Mouse (Mus musculus) kidney, postnatal 25 days (tissue): ENCODE measurements at regions not wholly inside any gene's neighbourhood (a gene's known extent, or its start where the extent isn't known, plus 50 kb on each side); places are given as distances from the start of the nearest gene placed in this dataset.

ENCODE experiments used
- DNase-seq, 2 experiments: peaks; one replicate each; pipeline ENCODE4 v3.0.0; 2021; ENCODE audit warnings: mixed read lengths in 2 of 2

DNA sequence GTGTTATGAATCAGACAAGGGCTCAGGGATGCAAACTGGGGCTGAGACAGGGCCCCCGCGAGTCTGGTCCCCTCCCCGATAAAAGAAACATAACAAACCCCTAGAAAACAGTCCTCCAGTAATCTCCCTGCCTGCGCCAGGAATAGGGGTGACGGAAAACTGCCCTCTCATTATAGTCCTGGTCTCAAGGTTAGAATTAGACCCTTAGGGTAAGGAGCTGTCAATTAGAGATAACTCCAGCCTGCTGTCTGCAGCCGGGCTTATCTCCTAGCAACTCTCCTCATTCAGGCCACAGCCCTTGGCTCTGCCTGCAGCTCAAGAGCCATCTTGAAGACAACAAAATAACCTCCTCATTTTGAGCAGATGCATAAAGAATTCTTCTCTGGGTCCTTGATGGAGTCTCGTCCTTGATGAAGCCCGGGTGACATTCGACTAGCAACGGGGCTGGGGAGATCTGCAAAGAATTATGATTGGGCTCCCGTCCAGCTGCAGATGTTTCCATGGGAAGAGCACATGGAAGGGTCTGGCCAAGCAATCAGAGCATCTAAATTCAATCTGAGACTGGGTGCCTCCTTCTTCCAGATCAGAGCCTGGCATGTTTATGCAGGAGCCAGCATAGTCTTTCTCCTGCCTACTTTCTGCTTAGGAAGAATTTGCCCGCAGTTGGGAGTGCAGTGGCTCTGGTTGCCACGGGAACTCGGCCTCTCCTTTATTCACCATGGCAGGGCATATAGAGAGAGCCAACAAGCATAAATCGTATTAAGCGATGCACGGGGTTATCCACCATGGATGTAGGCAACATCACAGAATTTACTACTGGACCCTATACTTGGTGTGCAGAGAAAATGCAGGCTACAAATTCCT is 281.2 kb downstream of the Sox11 start:
- DNase-seq = no peak

DNA sequence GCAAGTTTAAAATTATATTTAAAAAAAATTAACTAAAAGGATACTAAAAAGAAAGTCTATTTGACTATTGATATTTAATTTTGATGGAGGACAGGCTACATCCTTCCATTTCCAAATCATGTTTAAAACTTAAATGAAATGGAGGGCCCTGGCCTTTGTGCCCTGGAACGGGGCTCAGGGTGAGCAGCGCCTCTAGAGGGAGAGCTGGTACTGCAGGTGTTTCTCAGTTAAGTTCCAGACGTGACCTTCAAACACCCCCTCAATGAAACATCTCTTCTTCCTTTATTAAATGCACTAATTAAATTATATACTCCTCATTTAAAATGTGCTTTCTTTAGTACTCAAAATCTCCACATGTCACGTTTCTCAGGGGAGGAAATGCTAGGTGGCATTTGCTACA is 282.5 kb downstream of the Sox11 start:
- peak in 1 of 2 experiments; percentile 49 for DNase-seq

DNA sequence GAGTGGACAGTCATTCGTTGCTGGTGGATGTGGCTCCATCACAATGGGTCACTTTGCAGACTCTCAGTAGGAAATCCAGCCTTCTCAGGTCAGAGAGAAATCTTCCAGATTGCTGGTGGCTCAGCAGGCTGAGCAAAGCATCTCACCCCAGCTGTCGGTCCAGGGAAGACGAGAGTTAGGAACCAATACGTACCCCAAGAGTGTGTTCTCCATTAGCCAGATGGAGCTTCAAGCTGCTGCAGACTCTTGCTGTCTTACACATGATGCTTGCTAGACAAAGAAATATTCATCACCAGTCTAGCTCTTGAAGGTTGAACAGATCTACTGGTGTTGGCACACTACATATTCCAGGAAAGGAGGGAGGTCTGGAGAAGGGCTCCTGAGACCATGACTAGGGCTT is 288.0 kb downstream of the Sox11 start:
- DNase-seq = no peak

DNA sequence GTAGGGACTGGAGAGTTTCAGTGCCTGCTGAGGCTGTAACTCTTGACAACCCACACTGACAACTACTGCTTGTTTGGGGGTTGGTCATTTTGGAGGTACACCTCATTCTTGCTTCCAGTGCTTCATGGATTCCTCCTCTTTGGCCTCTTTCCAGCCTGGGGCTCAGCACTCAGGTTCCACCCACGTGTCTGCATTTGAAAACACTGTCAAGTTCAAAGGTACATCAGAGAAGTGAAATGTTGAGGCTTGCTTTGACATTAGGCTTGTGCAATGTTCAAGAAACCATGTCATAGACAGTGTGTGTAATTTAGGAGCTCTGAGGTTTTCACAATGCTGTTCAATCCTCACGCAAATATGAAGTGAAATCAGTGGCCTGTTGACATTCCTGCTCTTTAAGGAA is 304.5 kb downstream of the Sox11 start:
- no peak for DNase-seq

DNA sequence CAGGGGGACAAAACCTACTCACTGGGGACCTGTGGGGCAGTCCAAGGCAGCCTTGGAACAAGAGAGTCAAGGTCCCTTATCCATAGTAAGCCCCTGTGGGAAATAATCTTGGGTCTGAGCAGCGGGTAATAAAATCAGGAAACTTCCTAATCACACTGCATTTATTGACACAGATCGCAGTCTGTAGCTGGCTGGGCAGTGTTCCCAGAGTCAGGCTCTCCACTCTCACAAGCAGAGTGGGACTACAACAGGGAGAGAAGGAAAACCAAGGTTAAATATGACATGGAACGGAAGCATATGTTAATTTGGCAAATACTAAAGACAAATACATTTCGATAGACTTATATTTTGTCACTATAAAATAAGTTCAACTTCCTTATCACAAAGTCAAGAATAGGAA is 322.6 kb downstream of the Sox11 start:
- no peak for DNase-seq

DNA sequence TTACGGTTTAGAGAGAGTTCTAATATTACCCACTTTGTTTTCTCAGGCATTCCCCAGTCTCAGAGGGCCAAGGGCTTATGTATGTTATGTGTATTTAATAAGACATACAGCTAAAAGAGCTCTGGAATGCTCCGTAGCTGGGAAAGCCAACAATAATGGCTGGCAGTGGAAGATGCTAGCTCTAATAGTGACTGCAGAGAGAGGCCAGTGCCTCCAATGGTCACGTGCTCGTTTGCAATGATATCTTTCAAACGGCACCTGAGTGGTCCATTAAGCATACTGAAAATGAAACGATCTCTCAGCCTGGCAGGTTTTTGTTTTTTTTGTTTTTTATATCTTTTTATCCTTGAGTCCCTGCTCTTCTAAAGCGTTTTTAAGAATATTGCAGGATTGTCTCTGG is 324.0 kb downstream of the Sox11 start:
- DNase-seq = no peak

DNA sequence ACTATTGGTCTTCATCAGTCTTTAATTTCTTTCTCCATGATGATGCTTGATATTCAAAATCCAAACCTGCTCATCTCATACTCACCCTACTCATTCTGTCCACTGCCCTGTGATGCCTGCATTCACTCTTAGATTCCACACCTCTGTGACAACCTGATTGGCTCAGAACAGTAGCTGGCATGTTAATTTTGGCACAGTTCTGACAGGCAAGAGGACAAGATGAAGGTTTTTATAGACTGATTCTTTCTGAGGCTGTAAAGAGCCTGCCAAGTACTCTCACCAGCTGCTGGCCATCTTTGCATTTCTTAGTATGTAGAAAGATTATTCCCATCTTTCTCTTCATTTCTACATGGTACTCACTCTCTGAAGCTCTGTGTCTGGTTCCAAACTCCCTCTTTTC is 343.1 kb downstream of the Sox11 start:
- DNase-seq = no peak

DNA sequence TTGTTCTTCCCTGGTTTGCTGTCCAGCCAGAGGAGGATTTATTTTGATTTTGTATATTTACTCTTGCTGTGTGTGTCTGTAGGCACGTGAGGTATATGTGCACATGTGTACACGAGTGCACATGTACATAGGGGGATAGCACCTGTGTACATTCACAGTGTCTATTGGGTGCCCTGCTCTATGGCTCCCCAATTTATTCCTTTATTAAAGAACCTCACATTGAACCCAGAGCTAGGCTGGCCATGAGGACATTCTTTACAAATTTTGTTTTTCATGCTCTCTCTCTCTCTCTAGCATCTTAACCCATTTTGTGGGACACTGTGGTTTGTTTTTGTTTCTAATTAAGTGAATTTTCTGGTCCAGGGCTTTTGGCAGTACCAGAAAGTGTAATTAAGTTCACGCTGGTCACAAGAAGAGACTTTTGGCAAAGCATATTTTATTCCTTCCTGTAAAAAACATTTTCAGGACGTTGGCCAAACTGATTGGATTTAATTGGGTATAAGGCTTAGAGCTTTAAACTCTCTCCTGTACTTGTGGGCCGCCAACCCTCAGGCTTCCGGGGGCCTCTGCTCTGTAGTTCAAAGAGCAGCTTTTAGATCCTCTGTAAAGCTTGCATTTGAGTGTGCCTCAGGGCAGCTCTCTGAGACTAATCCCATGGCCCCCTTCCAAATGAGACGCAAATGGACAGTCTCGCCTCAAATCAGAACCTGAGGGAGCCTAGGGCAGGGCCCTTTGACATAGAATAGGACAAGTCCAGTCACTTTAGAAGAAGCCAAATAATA is 365.9 kb downstream of the Sox11 start:
- DNase-seq = peak in 1 of 2 experiments; percentile 3

DNA sequence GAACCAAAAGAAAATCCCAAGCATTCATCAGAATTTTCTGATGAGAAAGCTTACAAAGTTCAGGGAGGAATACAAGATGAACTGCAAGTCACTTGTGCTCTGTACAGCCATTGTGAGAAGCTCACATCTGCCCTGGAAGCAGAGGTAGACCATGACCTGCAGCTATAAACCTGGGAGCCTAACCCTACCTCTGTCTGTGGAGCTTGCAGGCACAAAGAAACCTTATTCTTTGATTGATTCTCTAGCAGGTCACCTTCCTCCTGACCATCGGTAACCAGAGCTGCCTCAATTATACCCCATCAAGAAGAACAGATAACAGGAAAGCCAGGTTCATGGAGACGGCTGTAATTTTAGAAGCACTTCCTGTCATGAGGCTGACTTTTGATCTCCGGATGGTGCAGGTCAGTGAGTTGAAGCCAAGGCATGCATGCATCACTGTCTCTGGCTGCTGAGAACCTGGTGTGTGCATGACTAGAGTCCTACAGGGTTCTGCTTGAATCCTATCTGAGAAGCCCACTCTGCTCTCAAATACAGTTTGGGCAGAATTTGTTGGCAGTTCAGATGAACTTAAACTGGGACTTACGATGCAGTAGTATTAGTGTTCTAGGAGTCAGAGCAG is 369.8 kb downstream of the Sox11 start:
- no peak for DNase-seq

DNA sequence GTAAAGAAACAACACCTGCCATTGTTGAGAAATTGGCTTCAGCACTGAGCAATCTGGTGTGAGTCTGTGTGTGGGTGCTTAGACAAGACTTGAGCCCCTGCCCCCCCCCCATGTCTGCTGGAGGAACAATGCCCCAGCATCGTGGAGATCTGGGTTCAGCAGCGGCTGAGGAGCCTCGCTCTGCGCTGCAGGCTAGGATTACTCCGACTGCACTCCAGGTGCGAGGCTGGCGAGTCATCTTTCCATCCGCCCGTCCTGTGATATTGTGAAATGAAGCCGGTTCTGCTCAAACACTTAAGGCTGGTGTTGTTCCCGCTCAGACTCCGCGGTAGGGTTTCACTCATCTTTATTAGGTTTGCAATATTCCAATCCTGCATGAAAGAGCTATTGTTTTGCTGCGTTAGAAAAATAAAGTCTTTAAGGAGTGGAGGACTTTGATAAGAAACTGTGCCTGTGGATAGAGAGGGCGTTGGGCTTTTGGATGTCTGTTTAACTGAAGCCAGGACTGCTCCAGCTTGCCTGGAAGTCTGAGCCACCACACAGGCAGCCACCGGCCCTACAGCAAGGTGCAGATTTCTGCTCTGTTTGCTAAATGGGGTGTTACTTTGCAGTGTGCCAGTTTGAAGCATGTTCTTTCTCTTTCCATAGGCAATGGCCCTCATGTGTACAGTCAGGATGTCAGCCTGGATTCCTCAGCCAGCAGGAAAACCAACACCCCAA is 375.2 kb downstream of the Sox11 start:
- no peak for DNase-seq

DNA sequence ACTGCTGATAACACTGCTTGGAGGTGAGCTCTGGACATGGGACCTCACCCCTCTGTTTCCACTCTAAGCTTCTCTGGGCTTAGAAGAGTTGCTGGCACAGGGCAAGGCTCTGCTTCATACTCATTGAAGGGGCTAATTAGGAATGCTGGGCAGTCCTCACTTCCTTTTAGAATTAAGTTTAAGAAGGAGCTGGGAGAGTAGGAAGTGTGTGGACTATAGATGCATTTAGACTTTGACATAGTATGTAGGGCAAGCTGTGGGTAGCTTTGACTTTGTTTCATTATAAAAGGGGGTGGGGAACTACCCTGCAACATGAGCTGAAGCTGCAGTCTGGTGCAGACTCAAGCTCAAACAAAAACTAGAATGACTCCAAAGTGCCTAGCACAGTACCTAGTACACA is 378.5 kb downstream of the Sox11 start:
- DNase-seq = no peak

DNA sequence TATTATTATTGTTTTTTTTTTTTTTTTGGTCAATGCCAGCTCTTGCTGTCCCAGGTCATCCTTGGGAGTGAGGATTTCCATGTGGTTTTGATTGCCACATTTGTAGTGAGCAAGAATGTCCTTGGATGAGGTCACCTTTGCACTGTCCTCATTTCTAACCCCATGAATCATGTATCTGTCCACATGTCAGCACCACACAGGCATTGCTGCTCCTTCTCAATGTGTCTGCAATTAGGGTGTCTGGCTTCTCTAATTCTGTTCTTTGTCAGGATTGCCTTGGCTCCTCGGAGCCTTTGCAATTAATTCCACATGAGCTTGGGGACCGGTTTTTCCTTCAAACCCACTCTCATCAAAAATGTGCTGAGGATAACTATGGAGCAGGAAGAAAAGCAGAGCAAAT is 402.5 kb downstream of the Sox11 start:
- DNase-seq = no peak

DNA sequence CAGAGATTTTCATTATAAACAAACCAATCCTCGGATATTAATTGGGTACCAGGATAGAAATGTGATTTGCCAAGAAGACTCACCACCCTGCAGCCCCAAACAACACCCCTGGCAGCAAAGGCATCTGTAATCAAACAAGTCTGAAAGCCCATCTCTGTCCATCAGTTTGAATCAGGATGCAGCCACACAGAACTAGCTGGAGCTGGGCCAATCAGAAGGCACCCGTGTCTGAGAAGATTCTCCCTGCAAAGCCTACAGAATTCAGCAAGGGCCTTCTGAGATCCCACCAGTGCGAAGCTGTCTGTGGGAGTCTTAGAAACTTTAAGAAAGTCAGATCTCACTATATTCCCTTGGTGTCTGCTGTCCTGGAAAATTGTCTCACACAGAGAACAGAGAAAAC is 404.5 kb downstream of the Sox11 start:
- DNase-seq = no peak

DNA sequence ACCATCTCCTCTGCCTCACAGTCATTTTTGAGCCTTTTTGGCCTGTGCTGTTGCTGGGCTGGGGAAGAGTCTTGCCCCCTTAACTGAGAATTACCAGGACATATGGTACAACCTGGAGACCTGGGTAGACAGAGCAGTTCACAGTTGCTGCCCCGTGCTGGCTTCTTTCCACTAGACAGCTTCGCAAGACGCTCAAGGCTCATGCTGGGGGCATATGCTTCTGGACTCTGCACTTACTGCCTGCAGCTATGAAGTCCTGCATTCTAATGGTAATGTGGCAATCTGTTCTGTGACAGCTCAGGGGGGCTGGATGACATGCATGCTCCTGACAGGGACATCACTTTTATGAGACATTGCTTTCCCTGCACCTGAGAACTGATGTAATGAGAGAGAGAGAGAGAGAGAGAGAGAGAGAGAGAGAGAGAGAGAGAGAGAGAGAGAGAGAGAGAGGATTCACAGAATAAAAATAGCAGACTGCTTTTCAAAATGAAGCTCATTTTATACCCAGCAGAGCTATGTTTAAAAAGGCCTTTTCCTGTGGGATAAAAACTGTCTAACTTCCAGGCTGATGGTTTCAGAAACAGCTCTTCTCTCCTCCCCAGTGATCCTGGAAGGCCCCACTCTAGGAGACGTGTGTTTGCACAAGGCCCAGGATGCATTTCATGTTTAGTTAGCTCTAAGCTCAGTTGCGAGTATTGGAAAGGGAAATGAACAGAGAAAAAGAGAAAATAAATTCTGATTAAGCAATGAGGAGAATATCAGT is 405.5 kb downstream of the Sox11 start:
- DNase-seq = no peak

DNA sequence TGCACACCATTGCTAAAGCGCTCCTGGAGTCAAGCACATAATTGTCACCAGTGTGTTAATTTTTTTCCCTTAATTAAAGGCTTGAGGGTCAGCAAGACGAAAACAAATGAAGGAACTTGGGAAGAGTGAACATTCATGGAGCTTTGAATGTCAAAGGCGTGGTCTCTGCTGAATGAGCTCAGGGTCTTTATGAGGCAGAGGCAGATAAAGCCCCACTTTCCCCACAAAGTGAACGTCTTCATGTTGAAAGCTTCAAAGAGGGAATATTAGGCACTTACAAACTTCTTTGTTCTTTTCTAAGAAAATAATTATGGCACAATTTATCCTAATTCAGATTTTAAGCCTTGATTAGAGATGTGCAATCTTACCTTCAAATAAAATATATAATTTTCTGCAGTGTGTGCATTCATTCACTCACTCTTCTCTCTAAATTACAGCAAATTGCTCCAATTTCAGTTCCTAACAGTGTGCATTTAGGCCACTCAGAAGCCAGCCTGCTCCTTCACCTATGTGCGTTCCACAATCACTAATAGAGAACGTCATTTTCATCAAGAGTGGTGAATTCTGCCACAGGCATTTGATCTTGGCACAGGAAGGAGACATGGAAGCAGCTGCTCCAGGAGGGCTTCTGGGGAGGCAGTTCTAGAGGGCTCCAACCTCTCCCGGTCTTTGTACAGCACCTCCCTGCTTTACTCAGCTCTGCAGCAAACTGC is 412.1 kb downstream of the Sox11 start:
- no peak for DNase-seq

DNA sequence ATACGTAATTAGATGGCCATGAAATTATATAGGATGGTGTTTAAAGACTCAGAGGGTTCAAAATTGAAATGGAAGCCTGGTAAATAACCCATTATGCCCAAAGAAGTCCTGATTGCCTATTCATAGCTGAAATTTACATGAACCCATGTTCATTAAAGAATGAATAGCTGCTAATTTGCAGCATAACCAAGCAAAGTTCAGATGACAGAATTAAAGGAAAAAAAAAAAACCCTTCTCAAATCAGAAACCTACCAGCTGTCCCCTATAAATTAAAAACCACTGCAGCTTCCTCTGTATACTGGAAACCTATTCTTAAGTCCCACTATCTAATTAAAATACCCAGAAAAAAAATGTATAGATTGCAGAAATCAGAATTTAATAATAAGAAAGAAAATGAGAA is 436.2 kb downstream of the Sox11 start:
- DNase-seq = no peak

DNA sequence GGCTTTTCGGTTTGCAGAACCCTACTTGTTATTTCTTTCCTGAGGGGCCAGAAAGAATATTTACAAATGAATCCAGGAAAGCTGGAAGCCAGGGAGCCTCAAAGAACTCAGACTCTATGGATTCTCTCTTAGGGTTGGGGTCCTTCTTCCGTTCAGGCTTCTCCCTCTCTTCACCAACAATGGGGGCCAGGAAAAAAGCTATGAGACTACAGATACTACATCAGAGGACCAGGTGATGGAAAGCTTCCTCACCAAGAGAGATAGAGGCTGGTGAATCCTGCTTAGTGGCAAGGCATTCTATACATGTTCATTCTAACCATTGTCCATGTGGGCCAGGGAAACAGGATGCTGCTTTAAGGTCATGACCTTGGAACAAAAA is 434.9 kb downstream of the Cmpk2 start:
- no peak for DNase-seq

DNA sequence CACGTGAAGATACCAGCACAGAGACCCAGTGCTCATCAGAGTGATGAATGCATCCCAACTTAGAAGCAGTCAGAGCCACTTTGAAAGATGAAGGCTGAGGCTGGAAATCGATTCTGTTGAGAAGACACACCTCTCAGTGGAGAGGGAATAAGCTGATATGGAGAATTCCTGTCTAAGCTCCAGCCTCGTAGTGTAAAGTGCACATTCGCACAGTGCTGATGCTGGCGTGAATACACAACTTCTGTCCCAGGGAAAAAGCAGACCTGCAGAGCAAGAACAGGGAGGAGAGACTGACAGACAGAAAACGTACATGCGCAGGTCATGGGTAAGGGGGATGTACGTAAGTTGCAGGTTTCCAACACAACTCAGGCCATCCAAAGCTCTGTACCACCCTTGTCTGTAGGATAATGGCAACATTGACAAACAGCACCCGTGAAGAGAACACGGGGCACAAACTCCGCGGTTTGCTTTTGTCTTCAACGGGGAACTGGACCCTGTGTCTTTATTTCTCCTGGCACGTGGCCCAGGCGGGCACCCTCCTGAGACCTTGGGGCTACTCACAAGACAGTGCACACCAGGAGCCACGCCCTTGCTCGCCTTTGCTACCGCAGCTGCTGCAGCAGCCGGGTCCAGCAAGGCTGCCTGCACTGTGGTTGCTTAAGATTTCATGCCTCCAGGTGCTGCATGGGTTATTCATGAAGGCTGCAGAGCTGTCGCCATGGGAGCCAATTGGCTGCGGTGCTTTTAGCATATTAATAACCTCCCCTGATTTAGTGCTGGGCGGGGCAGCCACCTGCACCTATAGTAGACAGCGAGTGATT is 434.3 kb downstream of the Cmpk2 start:
- peak; percentile 9 to 52 for DNase-seq

DNA sequence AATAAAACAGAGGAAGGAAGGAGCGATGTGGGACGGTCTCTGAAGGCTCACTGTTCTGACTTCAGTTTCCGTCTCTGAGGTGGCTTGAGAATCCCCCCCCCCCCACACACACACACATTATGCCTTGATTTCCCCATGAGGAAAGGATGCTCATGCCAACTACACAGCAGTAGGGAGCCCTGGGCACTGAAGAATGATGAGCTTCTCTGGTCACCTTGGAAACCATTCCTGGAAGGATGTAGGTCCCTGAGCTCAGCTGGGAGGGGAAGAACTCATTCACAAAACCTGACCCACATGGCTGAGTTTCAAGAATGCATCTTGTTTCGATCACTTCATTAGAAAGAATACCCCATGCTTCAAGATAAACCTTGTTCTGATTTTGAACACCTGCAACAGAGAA is 422.2 kb downstream of the Cmpk2 start:
- no peak for DNase-seq

DNA sequence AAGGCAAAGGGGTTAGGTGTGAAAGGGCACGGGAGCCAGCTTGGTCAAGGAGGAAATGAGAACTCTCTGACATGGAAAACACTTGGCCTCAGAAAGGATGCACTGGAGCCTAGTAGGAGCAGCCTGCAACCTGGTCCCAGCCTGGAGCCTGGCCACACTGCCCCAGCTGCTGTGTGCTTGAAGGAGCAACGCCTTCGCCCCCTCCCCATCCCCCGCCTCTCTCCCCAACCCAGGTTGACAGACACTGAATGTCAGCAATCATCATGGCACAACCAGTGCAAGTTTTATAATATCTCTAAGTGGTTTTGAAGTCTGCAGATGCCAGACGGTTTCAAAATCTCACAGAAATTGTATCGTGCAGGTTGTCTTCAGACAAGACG is 417.6 kb downstream of the Cmpk2 start:
- no peak for DNase-seq
